Mouse (Mus musculus): ENCODE measurements around the gene Cpa5.

The Cpa5 gene

DNA sequence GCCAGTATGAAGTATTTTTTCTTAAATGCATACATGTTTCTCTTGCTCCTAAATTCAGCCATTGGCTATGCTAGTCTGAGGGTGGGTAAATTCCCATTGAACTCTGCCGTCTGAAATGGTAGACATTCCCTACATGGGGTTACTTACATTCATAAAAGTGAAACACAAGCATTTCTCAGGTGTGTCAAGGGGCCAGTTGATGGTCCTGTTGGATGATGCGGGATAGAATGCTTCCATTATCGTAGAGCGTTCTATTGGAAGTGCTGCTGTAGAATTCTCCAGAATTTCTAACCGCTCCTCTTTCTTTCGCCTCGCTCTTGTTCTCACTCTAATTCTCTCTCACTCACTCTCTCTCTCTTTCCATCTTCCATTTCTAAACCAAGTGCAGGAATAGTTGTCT, at the start of gene Cpa5:
Gene Cpa5, plus strand, starts transcription at position 301 of the 400 bp plus-strand sequence.
- DNase-seq (ENCODE audit: low spot score), result no peak

DNA sequence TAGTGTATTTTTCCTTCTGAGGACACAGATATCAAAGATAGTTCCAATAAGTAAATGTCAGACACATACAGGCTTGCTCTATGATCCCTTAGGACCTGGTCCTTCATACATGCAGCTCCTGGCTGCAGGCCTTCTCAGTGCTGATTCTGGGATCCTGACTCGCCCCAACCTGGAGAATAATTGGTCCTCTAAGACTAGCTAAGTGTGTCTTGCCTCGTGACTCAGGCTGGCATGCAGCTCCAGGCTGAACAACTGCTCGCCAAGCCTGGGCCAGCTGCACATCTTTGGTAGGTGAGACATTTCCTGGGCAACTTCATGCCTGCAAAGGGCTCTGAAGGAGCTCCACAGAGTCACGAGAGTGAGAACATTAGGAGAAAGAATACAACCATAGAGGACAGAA, 48.7 kb upstream of the Cpa5 start:
- DNase-seq (ENCODE audit: low spot score), result no peak

DNA sequence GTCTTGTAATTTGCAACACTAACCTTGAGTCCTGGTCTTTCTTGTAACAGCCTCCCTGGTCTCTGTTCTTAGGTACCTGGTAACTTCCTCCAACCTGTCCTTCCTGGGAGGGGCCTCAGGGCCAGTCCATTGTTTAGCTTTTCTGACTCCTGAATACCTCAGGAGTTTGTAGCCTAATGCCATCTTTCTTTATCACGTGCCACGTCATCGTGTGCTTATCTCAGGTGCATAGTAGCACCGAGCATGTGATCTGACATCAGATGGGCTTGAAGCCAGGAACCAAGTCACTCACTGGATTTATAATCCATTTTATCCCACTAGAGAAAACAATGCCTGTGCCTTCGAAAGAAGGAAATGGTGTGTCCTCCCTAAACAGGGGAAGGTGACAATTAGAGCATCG, 47.2 kb upstream of the Cpa5 start:
- DNase-seq (ENCODE audit: low spot score), result no peak

DNA sequence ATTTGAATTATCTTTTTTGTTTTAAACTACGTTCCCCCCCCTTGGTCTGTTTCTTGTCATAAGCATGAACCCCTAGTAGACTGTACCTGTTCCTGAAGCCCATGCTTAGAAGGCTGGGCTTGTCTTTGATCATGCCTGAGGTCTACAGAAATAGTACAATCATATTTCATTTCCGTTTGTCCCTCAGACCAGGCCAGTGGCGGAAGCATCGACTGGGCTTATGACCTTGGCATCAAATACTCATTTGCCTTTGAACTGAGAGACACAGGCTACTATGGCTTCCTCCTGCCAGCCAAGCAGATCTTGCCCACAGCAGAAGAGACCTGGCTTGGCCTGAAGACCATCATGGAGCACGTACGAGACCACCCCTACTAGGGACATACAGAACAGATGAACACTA, 46.8 kb upstream of the Cpa5 start:
- DNase-seq (ENCODE audit: low spot score), result no peak

DNA sequence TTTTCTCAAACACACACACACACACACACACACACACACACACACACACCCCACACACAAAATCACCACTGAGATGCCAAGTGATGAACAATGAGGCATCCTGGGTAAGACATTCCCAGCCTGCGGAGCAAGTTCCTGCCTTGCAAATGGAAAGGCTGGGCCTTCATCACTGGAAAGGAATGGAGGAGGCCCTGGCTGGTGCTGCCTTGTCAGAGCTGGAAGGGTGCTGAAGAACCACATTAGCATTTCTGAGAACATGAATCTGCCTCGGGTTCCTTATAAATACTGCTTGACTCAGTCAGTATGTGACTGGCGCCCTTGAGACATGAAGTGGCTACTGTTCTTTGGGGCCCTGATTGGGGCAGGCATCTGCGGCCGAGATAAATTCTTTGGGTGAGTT, 42.7 kb upstream of the Cpa5 start, which contains the start of gene Cpa4:
Gene Cpa4, plus strand, starts transcription at position 301 of the 400 bp plus-strand sequence.
- no peak for DNase-seq (ENCODE audit: low spot score)

DNA sequence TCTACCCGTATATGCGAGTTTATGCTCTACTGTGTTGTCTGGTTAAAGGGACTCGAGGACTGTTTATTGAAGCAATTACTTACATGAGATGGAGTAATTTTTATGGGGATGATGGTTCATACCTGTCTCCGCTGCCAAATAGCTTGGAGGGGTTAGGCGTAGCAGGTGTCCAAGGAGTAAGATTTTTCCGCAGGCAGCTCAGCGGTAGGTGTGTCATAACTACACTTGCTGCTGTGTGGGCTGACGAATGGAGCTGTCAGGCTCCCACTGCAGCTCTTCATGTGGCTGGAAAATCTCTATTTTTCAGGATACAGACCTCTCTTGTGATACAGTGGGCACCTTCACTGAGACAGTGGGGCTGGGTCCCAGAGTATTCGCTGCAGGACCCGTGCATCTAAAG, 41.5 kb upstream of the Cpa5 start:
- no peak for DNase-seq (ENCODE audit: low spot score)

DNA sequence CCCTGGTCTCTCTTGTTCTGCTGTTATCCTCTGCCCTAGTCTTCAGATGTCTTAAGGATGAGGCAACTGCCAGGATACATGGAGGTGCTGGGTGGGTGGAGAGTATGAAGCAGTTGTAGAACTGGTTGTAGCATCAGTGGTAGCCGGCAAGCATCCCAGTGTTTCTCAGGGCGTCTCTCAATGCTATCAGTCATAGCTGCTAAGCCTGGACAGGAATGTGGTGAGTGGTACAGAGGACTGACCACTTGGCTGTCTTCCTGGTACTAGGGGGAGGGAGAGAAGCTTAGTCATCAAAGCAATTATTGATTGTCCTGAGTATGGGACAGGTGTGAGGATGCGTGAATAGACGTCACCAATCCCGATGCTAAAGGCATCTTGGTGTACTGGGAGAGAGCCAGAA, 40.8 kb upstream of the Cpa5 start:
- DNase-seq (ENCODE audit: low spot score), result no peak

DNA sequence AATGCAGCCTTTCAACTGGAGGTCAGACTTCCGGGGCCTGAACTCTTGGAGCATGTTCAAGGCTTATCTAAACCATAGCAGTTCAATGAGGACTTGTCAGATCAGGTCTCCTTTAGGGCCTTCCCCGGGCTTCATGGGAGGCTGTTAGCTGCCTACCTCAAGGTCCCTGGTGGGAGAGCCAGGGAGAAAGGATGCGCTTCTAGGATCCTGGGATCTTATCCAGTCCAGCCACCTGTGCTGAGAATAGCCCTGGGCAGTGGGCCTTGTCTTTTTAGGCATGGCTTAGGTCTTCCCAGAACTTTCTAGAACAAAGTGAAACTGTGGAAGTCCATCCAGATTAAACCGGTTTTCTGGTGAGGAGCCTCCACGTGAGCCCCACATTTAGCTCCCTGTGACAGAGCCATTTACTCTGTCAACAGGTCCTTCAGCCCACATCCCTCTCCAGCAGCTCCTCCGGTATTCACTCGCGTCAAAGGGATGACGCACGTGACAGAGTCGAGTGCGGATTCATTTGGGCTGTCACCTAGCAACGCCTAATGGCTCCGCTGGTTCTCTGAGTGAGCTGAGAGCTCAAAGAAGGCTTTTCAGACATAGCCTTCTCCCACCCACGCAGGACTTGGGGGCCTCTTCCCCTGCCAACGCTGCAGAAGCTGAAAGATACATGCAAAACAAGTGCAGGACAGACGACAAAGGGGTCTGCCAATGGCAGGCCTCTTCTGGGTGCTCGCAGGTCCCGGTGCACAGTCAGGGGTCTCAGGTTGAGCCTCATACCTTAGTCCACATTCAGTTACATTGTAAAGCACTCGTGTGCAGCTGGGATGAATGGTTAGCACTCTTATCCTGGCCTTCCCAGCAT, 38.1 kb upstream of the Cpa5 start:
- no peak for DNase-seq (ENCODE audit: low spot score)

DNA sequence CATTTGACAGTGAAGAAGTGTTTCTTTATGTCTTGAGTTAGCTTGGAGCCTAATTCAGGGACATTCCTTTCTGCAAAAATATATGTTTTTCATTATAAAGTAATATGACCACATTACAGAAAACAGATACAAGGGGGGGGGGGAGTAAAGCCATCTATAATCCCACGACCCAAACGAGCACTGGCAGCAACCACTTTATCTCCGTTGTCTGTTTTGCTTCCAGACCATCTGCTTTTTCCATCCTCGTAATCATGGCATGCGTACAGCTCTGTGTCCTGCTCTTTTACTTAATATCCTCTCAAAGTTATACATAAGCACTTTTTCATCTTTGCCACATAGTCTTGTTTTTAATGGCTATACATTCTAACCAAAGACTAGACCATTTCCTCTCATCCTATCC, 37.4 kb upstream of the Cpa5 start:
- DNase-seq (ENCODE audit: low spot score), result no peak

DNA sequence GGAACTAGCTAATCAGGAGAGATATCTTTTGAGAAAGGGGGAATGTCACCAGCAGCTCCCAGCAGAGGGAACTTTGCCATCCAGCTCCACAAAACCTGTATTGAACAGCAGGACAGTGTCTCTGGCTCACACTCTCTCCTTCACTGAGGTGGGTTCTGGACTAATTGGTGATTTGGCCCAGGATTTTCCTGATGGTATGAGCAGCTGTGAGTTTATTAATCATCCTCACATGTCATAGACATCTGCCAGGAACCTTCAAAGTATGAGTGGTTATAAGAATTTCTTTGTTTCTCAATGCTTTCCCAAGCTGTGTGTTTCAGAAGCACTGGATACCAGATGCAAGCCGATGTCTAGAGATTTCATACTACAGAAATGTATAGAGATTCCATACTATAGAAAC, 35.9 kb upstream of the Cpa5 start:
- no peak for DNase-seq (ENCODE audit: low spot score)

DNA sequence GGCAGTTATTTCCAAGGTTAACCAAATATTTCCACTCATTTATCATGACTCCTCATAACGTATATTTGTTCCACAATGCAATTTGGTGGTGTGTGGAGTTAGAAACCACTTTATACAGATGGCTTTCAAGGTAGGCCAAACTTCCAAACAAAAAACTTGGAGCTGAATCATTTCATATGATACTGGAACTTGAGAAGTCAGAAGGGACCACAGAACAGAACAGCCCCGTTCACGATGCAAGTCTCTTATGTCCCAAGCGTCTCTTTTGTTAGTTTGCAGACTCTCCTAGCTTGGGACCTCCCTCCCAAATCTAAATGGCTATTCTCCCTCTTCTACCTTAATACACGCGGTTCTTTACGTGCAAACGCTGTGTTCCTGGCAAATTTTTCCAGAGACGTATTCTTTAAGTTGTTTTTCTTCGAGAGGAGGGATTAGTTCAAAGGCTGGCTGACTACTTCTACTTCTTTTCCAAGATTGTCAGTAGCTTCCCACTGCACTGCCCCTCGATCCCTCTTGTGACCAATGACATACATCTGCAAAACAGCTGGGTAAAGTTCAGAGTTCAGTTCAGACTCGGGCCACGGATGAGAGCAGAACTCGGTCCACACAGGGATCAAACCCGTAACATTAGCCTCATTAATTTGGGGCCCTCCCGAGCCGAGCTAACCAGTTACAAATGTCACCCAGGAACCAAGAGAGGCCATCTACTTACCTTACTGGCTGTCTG, 34.2 kb upstream of the Cpa5 start:
- DNase-seq (ENCODE audit: low spot score), result no peak

DNA sequence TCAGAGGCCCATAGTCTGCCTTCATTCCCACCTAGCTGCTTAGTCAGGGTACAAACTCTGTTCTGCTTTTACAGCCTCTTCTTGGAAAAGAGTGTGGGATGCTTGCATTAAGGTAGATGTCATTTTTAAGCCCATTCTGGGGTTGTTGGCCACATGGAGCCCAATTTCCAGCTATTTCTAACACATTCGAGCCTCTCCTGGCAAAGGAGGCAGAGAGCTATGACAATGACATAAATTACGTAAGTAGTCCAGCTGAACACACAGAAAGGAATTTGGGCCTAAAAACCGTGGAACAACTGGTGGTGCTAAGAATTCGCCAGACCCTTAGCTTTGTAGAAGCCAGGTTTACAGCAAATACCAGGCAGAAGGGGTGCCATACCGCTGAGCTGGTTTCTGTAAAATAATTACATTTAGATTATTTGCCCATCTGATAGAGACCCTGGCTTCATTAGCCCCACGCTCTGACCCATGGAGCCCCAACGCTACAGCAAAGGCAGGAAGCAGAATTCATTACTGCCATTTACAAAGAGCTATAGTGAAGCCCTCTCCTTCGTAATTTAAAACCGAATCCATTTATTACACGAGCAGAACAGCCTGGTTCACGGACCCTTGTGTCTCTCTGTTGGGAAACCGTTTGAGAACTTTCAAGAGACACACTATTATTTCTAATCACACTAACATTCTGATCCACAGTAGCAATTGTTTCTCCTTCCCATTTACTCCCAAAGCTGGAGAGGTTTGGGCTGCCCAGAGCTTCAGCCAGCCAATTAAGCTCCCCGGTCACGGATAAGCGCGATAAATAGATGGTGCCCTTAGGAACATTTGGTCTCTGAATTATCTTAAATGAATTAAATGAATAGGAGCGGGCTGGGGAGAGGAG, 30.6 kb upstream of the Cpa5 start:
- peak; percentile 51 for DNase-seq (ENCODE audit: low spot score)

DNA sequence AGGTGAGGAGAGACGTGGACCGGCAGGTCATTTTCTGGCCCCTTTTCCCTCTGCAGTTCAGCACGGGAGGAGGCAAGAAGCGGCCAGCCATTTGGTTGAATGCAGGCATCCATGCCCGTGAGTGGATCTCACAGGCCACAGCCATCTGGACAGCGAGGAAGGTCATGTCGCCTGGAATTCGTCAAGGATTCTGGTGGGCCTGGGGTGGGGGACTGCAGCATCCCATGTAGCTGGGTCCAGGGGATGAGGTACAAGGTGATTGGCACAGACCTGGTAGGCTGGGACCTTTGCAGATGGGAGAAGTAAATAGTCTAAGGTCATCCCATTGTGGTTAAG, 30.0 kb upstream of the Cpa5 start:
- DNase-seq (ENCODE audit: low spot score), result peak; percentile 61

DNA sequence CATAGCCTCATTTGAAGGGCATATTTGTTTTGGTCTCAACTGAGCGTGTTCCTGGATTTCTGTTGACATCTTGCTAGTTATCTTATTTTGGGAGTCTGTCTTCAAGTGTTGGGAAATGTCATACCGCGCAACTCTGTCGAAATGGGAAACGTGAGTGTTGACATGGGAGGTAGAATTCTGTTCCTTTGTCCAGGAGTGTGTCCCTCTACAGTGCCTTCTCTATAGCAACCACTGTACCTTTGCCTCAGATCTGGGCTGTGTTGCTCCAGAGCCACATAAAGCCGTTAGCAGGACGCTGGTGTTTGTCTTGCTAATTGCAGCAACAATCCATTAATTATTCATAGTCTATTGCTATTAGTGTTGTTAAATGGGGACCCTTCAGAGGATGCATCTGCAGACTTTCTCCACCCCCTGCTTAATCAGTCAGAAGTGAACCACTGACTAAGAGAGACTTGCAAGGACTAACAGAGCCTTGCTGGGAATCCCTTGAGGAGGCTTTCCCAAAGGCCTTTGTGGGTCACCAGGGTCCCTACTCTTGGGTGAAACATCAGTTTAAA, 23.8 kb upstream of the Cpa5 start:
- DNase-seq (ENCODE audit: low spot score), result no peak

DNA sequence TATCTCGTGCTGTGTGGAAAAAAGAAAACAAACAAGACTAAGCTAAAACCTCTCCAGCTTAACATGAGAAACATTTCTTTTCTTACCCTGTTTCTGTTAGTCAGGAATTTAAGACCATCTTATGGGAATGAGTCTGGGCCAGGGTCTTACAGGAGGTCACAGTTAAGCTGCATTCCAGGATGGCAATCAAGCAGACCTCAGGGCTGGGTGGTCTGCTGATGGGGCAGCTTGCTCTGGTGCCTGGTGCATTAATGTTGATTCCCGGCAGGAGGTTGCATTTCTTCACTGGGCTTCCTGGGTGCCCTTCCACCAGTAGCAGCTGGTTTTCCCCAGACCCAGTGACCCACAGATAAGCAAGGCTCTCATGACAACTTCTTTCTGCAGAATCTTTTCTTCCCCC, 21.0 kb upstream of the Cpa5 start:
- no peak for DNase-seq (ENCODE audit: low spot score)

DNA sequence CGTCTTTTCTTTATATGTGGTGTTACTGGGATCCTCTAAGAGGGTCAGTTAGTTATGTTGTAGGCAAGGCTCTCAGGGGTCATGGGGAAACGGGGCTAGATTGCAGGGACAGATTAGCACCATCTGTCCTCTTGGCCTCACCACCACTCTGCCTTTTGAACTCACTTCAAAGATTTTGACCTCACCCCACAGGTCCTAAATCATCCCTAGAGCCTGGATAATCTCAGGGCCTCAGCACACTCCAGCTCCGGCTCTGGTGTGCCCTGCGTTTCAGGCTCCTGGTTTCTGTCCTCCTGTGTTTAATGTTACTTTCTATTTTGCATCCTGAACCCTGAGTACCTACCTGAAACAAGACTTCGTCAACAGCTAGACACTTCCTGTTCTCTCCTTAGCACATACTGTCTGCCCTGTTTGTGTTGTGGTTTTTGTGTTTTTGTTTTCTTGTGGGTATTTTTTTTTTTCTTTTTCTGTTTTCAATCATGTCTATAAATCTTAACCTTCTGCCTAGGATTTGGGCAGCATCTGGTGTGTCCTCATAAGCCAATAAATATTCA, 18.9 kb upstream of the Cpa5 start:
- DNase-seq (ENCODE audit: low spot score), result peak; percentile 31

DNA sequence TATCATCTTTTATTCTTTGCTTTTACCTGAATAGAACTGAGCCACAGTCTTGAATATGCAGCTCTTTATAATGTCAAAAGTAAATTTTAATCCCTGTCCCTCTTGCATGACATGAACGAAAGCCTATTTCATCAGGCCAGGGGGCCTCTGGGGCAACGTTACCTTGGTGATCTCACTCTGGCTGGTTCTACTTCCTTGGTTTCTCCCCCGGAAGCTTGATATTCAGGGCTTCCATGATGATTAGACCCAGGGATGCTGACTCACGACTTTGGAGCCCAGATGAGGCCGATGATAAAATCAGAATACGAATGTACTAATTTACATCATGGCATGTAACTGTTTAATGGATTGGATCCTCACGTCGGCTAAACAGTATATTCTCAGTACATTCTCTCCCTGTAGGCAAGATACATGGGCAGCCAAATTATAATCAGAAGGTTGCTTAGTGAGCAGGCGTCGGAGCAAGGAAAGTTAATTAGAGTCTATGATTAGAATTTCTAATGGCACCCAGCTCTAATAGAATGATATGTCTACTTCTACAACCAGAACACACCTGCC, 18.3 kb upstream of the Cpa5 start:
- DNase-seq (ENCODE audit: low spot score), result peak; percentile 54

DNA sequence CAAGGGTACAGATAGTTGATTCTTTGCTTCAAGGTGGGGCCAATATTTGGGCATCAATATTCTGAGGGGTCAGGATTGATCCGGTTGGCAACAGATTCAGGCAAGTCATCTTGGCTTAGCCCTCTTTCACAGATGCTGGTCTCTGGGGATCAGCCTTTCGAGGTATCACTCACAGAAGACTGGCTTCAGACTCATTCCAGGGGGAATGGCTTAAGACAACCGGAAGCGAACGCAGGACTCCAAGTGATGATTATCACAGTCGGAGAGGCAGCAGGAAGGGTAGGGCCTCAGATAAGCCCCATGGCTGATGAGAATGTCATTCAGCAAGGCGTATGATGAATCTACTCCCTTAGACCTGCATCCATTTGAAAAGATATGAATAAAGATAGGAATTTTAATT, 16.4 kb upstream of the Cpa5 start:
- DNase-seq (ENCODE audit: low spot score), result no peak

DNA sequence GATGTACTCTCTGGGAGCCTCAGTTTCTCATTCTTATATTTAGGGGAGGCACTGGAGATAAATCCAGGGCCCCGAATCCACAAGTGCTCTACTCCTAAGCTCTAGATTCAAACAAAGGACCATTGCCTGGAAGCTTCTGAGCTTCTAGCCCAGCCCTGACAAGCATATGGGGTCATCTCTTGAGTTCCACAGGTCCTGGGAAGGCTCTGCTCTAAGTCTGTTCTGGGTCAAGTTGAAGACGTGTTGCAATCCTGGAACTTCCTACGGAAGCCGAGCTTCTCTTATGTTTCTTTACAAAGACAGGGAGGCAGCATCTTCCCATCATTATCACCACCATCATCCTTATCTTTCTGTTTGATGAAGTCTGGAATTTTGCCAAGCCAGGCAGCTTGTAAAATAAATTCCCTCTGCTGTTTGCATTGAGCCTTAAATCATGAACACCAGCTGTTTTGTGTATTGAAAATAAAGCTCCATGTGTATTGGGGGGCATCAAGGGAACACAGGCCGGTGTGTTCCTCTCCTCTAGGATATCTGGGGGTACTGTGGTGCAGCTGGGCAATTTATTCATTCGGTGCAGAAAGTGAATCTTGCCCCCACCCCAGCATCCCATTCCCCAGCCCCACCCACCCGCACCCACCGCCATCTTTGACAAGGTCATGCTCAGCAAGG, 14.4 kb upstream of the Cpa5 start:
- DNase-seq (ENCODE audit: low spot score), result no peak

DNA sequence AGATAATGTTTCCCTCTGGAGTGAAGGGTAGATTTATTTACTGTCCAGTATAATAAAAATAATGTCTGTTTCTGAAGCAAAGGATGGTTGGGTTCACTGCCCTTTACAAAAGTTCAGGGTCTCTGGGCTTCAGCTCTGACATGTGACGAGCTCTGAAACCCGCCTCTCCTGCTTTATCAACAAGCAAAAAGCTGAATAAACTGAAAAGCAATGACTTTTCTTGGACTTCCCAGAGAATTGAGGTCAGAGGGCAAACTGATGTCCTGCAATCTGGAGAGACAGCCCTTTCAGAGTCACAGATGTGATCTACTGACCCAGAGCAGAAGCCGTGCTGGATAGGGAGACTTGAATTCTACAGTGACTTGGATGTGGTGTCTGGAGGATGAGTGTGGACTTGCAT, 10.8 kb upstream of the Cpa5 start:
- no peak for DNase-seq (ENCODE audit: low spot score)

DNA sequence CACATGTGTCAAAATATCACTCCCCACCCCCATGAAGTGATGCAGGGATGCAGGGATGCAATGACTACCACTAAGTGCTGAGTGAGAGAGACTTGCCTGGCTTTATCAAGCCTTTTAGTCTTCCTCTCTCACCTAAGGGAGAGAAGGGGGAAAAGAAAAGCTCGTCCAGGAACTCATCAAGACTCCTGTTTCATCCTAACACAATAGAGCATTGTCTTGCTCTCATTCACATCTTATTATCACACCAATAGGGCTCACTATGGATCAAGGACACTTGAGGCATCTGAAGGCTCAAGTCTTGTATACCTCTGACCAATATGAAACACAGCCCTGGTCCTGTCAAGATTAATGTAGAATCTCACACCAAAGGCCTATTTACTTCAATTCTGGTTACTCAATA, 9.8 kb upstream of the Cpa5 start:
- no peak for DNase-seq (ENCODE audit: low spot score)
